Mouse (Mus musculus): ENCODE measurements around the gene Eloa.

DNA sequence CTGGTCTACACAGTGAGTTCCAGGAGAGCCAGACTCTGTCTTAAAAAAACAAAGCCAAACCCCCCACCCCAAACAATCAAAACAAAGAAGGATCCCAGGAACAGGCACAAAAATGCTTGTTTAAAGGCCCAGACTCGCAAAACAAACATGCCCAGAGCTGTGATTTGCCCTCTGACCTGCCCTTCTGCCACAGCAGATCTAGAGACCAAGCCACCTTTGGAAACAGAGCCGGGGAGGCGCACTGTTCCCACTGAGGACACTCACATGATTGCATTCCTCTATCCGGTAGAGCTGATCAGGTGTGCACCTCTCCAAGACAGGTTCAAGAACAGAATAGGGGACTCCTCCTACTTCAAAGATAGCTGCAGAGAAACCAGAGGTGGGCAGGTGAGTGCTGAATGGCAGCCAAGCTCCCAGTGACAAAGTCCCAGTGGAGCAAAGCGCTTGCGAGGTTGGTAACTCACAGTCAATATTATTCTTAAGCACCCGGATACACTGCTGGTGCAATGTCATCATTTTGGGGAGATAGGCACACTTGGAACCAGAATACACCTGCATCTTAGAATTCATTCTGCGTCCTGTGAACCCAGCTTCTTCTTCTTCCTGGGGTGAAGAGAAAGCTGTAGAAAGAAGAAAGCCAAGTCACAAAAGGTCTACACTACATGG, 12.6 kb downstream of the Eloa start:
- TF ChIP-seq GATA1 (IDR thresholded peaks at IDR 0.05; ENCODE audit: borderline replicate concordance, low read length) (no peak), FLI1 (IDR thresholded peaks at IDR 0.05; ENCODE audit: low read length) (no peak)

All from megakaryocyte, embryonic 14.5 days (primary cell).